Mouse (Mus musculus): ENCODE results near the gene Golga5. TPM values are rescaled to one million over a fixed set of nuclear protein-coding genes. Genes with fewer than 3 reads are reported as not detected.
A peak's percentile ranks its signal among the peaks of the same experiment; 100 is the strongest.

The Golga5 gene
- total RNA-seq, 2 experiments from 2014 or later, result 22.9 to 23.0 TPM

DNA sequence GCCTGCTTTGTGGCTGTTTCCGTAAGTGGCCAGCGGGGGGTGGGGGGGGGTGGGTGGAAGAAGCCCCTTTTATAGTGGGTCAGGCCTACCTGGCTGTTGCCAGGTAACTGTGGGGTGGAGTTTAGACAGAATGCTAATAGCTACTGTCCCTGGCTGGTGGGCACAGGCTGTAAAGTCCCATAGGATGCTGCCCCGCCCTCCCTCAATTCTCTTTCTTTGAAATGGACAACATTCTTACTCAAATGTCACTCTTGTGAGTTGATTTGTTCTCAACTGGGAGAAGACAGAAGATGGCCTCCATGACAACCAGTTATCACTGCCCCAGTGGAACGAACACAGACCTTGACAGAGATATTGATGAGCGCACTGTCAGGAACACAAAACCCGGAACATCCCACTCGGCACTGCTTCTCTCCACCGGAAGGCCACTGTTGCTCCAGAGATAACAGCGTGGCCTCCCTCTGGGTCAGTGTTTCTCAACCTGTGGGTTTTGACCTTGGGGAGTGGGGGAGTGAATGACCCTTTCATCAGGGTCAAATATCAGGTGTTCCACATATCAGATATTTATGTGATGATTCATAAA, 36.3 kb downstream of the Golga5 start:
- DNase-seq, result no peak
- intact Hi-C loops (cut with DNase I), result no loop called here

DNA sequence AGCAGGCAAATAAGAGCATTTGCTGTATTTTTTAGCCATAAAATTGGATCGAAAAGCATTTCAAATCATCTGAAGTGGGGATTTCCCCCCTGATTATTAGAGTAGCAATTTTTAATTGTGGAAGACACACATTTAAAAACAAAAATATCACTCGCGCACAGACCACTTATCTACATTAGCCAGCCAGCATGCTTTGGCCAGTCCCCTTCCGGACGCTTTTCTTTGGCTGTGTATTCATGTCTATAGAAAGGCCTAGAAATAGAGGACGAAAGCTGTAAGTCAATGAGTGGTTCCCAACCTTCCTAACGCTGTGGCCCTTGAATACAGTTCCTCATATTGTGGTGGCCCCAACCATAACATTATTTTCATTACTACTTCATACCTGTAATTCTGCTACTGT, 37.0 kb downstream of the Golga5 start:
- intact Hi-C loops (cut with DNase I), result no loop called here
- no peak for DNase-seq

DNA sequence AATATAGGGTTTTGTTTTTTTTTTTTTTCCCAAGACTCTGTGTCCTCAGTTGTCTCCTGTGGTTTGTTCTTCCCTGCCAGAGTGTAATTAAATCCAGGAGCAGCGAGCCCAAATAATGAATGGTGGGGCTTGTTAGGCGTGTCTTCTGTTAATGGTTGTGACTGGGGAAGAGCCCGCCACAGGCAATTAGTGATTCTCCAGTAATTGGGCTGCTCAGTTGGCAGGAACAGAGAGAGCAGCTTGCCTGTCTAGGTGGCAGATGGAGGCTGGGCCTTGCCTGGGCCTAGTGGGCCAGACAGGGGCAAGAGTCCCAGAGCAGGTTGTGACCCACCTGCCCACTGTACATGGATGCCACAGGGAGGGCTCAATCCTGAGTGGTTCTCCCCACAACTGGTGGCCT, 42.4 kb downstream of the Golga5 start:
- peak; percentile 88 for DNase-seq
- intact Hi-C loops (cut with DNase I), result no loop called here

- peak; percentile 17 for DNase-seq
- intact Hi-C loops (cut with DNase I), result no loop called here
Measured at GRCm38 (mm10) chr12:102514151-102514550, 45.2 kb downstream of the Golga5 start.

GRCm38 (mm10) chr12:102514751-102515150, 45.8 kb downstream of the Golga5 start:
- DNase-seq, result no peak
- intact Hi-C loops (cut with DNase I), result no loop called here

DNA sequence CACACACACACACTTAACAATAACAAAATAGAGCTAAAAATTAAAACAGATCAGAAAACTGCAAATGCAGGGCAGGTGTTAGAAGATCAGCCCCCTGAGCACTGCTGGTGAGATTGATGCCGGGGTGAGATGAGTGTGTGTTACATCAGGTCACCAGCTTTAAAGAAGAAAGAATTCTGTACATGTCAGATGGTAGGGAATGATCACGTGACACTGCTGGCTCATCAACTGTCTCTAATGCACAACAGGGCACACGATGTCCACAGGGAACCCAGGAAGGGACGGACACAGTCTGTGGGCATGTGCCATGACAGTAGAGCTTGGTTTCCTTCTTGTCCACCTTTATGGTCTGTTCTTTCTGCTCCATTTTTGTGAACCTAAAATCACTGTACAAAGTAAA, 47.2 kb downstream of the Golga5 start:
- intact Hi-C loops (cut with DNase I), result no loop called here

GRCm38 (mm10) chr12:102517647-102518046, 48.7 kb downstream of the Golga5 start:
- DNase-seq, result no peak
- intact Hi-C loops (cut with DNase I), result no loop called here

More for the DNA sequence above, 47.2 kb downstream of the Golga5 start:
- no peak for DNase-seq

DNA sequence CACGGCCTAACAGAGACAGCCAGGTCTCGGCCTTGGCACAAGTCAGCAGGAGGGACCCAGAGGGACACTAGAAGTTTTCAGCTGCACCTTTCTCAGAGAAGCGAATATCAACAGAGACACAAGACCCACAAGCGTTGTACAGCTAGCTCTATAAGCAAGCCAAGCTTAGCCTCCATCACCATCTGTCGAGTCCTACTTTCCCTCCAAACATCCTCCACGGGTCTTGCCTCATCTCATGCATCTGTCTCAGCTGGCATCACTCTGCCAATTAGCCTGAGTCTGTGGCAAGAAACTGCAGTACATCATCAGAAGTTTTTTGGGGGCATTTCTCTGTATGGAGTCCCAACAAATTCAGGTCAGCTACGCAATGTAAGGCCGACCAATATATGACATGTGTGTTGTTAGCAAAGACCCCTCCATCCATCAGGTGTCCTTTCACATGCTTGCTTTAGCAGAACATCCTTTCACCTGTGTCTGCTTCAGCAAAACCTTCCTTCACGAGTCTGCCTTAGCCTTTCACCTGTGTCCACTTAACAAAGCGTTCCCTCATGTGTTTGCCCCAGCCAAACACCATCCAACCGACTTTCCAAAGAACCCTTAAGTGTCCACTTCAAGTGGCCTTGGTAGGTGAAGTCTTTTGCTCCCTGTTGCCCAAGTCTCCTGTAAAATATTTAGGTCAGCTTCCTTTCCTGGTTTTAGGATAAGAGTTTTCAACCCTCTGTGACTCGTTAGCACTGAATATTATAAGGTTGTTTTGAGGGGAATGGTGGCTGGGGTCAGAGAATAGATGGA, 51.2 kb downstream of the Golga5 start:
- DNase-seq, result no peak
- intact Hi-C loops (cut with DNase I), result no loop called here

DNA sequence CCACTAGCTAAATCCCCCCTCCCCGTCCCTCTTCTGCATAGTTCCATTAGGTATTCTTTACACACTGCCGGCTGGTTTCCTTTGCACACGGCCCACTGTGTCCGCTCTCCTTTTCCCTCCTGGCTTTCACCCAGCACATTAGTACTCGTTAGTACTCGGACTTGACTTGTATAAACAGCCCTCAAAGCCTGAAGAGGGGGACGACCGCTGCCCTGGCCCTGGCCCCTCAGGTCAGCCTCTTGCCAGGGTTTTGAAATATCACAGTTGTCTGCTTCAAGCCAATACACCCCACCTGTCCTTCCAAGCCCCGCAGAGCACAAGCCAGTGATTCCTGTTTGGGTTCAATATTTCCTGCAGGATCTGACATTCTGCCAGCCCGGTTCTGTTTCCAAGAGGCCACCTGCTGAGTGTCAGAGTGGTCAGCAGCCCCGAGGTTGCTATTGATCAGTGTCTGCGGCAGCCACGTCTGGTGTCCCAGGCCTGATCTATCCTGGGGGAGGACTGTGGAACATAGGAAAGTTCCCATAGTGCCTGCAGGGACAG, 52.9 kb downstream of the Golga5 start:
- intact Hi-C loops (cut with DNase I), result no loop called here
- DNase-seq, result peak; percentile 24

- intact Hi-C loops (cut with DNase I), result no loop called here
Measured at GRCm38 (mm10) chr12:102524216-102524615, 55.3 kb downstream of the Golga5 start.

DNA sequence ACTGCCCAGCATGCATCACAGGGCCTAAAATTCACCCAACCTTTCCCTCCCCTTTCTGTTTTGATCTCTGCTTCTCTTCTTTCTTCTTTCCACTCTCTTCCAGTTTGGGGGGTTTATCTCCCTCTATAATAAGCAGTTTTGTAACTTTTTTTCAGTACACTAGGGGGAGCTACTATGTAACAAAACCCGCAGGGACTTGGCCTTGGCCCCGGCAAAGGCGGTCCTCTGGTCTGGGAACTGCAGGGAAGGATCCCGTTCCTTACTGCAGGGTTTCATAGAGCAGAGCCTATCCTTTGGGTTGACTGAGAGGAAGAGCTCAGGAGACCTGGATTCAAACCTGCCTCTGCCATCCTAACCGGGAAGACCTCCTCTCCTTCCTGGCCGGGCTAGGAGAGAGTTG, 55.8 kb downstream of the Golga5 start:
- intact Hi-C loops (cut with DNase I), result no loop called here
- DNase-seq, result peak; percentile 60

More at GRCm38 (mm10) chr12:102524216-102524615, 55.3 kb downstream of the Golga5 start:
- peak; percentile 15 for DNase-seq

- no peak for DNase-seq
- intact Hi-C loops (cut with DNase I), result no loop called here
Measured at GRCm38 (mm10) chr12:102527989-102528388, 59.1 kb downstream of the Golga5 start.

DNA sequence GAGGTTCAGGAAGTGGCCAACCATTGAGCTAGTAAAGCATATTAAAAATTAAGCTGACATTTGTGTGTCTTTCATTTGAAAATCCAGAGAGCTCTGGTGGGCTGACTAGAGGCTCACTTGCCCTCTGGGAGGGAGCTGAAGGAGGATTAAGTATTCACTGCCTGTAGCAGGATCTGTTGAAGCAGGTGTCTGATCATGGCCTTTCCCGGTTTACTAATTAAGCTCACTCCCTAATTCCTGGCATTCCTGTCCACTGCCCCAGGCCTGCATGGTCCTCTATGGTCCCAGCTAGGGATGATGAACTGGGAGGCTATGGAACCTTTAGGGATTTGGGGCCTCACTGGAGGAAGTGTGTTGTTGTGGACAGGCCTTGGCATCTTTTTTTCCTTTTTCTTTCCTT, 66.9 kb downstream of the Golga5 start:
- no peak for DNase-seq
- intact Hi-C loops (cut with DNase I), result no loop called here

DNA sequence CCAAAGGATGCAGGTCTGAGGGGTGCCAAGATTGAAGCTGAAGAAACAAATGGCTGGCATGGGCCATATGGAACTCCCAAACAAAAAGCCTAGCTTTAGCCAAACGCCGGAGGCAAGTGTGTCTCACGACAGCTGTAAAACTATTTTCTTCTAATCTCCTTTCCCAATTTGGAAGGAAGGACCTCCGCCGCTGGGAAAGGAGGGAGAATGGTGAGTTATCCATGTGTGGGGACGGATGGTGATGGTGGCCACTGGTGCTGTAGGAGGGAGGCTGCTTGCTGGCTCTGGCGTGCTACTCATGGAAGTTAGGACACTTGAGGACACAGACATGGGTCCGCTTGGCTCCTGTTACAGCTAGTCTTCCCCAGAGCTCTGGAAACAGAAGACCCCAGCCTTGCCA, 71.3 kb downstream of the Golga5 start:
- DNase-seq, result no peak
- intact Hi-C loops (cut with DNase I), result no loop called here

GRCm38 (mm10) chr12:102541168-102541567, 72.2 kb downstream of the Golga5 start:
- DNase-seq, result no peak
- intact Hi-C loops (cut with DNase I), result no loop called here

GRCm38 (mm10) chr12:102545122-102545521, 76.2 kb downstream of the Golga5 start:
- no peak for DNase-seq
- intact Hi-C loops (cut with DNase I), result no loop called here

Other genes with a start within 250 kb of the Golga5 start
- 1 to 10 TPM; 4.0 to 4.5 TPM for gene Rin3, start 186.1 kb upstream of the Golga5 start, total RNA-seq (2021)
- gene Lgmn, start 29.3 kb upstream of the Golga5 start, total RNA-seq (2021), result 10 to 100 TPM; 65.7 to 72.1 TPM
- gene Chga, start 85.8 kb downstream of the Golga5 start, total RNA-seq (2021), result 100 to 1,000 TPM; 105 to 113 TPM
- gene Itpk1, start 235.8 kb downstream of the Golga5 start, total RNA-seq (2021), result 10 to 100 TPM; 80.2 to 88.1 TPM